Mouse (Mus musculus) MEL (cell line): ENCODE measurements around the gene Cdiptos.

ENCODE experiments used
- CTCF ChIP-seq, 3 experiments: IDR thresholded peaks in 2 of 3; conservative IDR thresholded peaks in 1 of 3; 2 replicates each; pipeline ENCODE4 v1.5.1; 2011 to 2012; ENCODE audit warnings: low read length in 3 of 3, low read depth in 2 of 3, mild to moderate bottlenecking in 2 of 3, improper control_type of control experiment in 1 of 3, inconsistent platforms in 1 of 3, mixed read lengths in 1 of 3, moderate library complexity in 1 of 3; ENCODE audit not compliant: control insufficient read depth in 1 of 3, insufficient read depth in 1 of 3, poor library complexity in 1 of 3, severe bottlenecking in 1 of 3
- EP300 ChIP-seq, 2 experiments: IDR thresholded peaks; 2 replicates each; pipeline ENCODE4 v1.6.1; 2011; ENCODE audit warnings: improper control_type of control experiment in 2 of 2, low read length in 2 of 2, low read depth in 1 of 2, mild to moderate bottlenecking in 1 of 2
- MAZ ChIP-seq: IDR thresholded peaks from 2 replicates; pipeline ENCODE4 v1.6.1; 2012; ENCODE audit warnings: low read depth, mild to moderate bottlenecking, inconsistent platforms, low read length, improper control_type of control experiment
- NRF1 ChIP-seq: IDR thresholded peaks from 2 replicates; pipeline ENCODE4 v1.6.1; 2014; ENCODE audit warnings: low read depth, mild to moderate bottlenecking, inconsistent platforms, low read length, improper control_type of control experiment, moderate library complexity; ENCODE audit not compliant: poor library complexity, insufficient read depth, severe bottlenecking
- TAL1 ChIP-seq: IDR thresholded peaks from 2 replicates; pipeline ENCODE4 v1.6.1; 2012; ENCODE audit warnings: mild to moderate bottlenecking, inconsistent platforms, low read length, moderate library complexity, mixed read lengths
- ZKSCAN1 ChIP-seq: IDR thresholded peaks from 2 replicates; pipeline ENCODE4 v1.6.1; 2012; ENCODE audit warnings: low read depth, mild to moderate bottlenecking, inconsistent platforms, low read length, improper control_type of control experiment, moderate library complexity

GRCm38 (mm10) chr7:126952646-126953045, 23.3 kb downstream of the Cdiptos start:
- TF ChIP-seq TAL1: no peak
- no peak for TF ChIP-seq EP300 (IDR thresholded peaks at IDR 0.05; ENCODE audit: low read depth in 1 of 2, low read length in 2 of 2)
- TF ChIP-seq NRF1: no peak
- TF ChIP-seq ZKSCAN1: no peak
- TF ChIP-seq CTCF (IDR thresholded peaks at IDR 0.05 in 2 of 3, conservative IDR thresholded peaks at IDR 0.05 in 1 of 3; ENCODE audit: control insufficient read depth in 1 of 3, insufficient read depth in 1 of 3, low read depth in 2 of 3, low read length in 3 of 3, poor library complexity in 1 of 3, severe bottlenecking in 1 of 3): no peak
- TF ChIP-seq MAZ: no peak
